Mouse (Mus musculus): ENCODE results near the gene Paip2b. TPM values are rescaled to one million over a fixed set of nuclear protein-coding genes. Genes with fewer than 3 reads are reported as not detected.
A peak's percentile ranks its signal among the peaks of the same experiment; 100 is the strongest.
"Not testable (repeated sequence)": the region's sequence is repeated elsewhere in the genome, so short reads cannot be mapped to it uniquely, and the experiment has no call there.

The Paip2b gene
- total RNA-seq, 2 experiments from 2014 or later: 47.7 to 61.7 TPM

DNA sequence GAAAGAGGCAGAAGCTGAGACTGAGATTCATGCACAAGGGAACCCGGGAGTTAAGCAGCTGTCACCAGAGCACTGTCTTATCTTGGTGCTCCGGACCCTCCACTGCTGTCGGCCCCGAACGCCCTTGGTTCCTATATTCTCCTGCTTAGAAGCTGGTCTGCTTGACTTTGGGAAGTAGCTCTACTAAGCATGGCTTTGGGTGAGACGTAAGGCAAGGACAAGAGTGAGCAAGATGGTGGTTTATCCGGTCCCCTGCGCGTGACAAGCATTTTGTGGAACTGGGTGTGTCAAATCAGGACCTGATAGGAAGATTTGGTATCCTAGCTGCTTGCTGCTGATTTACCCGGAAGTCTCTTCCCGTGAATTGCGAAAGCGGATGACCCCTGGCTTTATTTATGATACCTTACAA, 36.0 kb downstream of the Paip2b start:
- peak overlapping the region; percentile 97 for H3K27ac ChIP-seq
- DNase-seq (ENCODE audit: extremely low spot score in 1 of 2, low spot score in 2 of 2): peak in 1 of 2 experiments; percentile 29
- intact Hi-C loops (cut with DNase I): no loop called here
- no peak for TF ChIP-seq CTCF (IDR thresholded peaks at IDR 0.05)
- peak overlapping the region; percentile 91 for H3K4me3 ChIP-seq

DNA sequence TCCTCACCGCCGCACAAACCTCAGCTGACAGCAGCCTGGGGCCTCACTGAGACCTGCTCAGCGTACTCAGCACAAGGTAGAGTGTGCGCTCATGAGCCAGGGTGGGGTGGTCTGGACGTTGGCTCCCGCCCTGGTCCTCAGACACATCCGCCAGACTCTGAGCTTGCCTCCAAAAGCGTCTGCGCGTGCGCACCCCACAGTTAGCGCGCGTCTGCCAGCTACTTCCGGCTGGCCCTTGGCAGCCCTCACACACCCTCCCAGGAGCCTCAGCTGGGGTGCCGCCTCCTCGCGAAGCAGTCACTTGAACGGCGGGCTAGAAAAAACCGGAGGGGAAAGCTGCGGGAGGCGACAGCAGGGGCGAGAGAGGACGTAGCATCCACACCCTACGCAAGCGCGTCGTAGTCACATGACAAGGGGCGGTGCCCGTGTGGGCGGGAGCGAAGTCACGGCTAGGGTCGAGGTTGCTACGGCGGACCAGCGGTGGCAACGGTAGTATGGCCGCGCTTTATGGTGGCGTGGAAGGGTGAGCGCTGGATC, 36.7 kb downstream of the Paip2b start, which contains the start of gene Nagk:
Gene Nagk (plus strand): TSS at position 223 of the 537 bp plus-strand sequence.
- peak within 1 kb of the TSS; percentile 91 for H3K4me3 ChIP-seq
- H3K27ac ChIP-seq: peak within 1 kb of the TSS; percentile 97
- peak; percentile 90 to 91 for DNase-seq (ENCODE audit: extremely low spot score in 1 of 2, low spot score in 2 of 2)
- intact Hi-C loops (cut with DNase I): no loop called here
- TF ChIP-seq CTCF (IDR thresholded peaks at IDR 0.05): no peak

DNA sequence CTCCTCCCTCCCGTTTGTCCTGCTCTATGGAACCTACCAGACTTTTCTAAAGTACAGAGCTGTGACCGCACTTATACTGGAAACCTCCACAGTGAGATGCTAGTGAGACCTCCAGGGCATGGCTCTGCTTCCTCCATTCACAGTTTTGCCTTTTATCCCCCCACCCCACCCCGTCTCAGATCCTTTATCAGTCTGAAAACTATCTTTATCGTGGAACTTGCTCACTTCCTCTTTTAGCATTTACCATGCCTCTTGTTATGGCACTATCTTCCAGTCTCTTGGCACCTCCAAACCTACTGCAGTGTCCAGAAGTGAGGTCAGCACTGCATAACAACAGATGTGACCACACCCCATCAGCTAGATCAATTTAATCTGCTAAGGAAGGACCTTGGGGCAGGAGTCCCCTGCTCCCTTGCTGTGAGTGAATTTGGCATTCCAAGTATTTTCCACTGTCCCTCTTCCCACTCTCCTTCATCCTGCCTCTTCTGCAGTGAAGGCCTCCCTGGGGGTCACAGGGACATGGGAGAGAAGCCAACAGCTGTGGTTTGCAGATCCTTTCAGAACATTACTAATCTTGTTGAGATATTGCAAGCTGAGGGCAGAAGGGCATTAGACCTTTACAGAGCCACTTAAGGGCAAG, 40.2 kb downstream of the Paip2b start:
- H3K4me3 ChIP-seq: no peak overlapping the region
- H3K27ac ChIP-seq: no peak overlapping the region
- TF ChIP-seq CTCF (IDR thresholded peaks at IDR 0.05): no peak
- intact Hi-C loops (cut with DNase I): no loop called here
- DNase-seq (ENCODE audit: extremely low spot score in 1 of 2, low spot score in 2 of 2): no peak

DNA sequence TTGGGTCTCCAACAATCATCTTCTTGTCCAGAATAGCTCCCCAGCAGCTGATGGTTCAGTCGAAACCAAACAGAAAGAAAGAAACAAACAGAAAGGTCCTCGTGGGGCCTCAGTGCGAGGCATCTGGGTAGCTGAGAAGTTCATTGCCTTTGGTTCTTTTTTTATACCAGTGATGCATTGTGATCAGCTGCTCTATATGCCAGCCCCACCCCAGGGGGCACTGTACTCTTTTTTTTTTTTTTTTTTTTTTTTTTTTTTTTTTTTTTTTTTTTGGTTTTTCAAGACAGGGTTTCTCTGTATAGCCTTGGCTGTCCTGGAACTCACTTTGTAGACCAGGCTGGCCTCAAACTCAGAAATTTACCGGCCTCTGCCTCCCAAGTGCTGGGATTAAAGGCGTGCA, 41.0 kb downstream of the Paip2b start:
- H3K27ac ChIP-seq; DNase-seq (ENCODE audit: extremely low spot score in 1 of 2, low spot score in 2 of 2); intact Hi-C loops (cut with DNase I); H3K4me3 ChIP-seq: not testable (repeated sequence)

DNA sequence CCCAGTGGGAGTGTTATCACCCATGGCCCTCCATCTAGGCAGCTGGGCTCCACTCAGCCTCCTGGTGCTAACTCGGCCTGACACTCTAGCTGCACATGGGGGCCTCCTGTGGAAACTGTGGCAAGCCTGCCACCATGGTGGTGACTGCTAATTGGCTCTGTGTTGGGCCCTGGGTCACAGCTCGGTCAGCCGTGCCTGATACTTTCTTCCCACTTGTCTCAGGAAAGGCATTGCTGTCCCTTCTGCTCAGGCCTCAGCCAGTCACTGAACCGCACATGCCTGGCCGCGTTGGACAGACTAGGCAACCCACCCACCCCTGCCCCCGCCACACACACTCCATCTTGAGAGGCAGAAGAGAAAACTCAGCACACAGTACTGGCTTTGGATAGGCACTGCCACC, 43.0 kb downstream of the Paip2b start:
- no peak overlapping the region for H3K4me3 ChIP-seq
- DNase-seq (ENCODE audit: extremely low spot score in 1 of 2, low spot score in 2 of 2): no peak
- TF ChIP-seq CTCF (IDR thresholded peaks at IDR 0.05): no peak
- no peak overlapping the region for H3K27ac ChIP-seq
- intact Hi-C loops (cut with DNase I): no loop called here

DNA sequence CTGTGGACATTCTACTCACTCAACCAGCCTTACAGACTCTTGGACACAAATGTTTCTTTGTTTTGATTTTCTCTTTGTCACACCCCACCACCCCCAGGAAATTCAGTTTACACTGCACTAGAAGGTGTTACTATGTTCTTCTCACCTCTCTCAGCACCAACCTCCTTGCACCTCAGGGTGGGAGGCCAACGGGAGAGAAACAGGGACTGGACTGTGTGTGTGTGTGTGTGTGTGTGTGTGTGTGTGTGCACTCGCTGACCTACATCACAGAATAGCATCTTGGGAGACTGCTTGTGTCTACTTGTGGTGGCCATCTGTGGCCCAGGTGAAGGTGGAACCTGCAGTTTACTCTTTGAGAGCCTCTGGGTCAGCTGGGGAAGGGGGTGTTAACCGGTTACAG, 45.1 kb downstream of the Paip2b start:
- intact Hi-C loops (cut with DNase I): no loop called here
- Histone ChIP-seq H3K27ac (no peak overlapping the region), H3K4me3 (no peak overlapping the region)
- no peak for DNase-seq (ENCODE audit: extremely low spot score in 1 of 2, low spot score in 2 of 2)
- TF ChIP-seq CTCF (IDR thresholded peaks at IDR 0.05): no peak

DNA sequence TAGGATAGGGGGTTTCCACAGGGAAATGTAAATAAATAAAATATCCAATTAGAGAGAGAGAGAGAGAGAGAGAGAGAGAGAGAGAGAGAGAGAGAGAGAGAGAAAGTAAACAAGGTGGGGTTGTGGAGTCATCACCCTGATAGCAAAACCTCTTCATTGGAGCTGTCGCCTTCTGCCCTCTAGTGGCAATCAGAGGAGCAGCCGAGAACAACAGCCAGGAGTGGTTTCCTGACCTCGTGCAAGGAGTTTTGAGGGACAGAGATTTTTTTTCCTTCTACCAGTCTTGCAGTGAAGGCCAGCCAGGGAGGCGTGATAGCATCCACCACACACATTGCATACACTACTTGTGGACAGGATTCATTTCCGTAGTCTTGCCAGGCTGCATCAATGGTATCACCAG, 52.5 kb downstream of the Paip2b start:
- Histone ChIP-seq H3K4me3 (no peak overlapping the region), H3K27ac (no peak overlapping the region)
- intact Hi-C loops (cut with DNase I): loop anchor here (5.0 to 10.0 kb wide), 2 partner anchors 133 to 454 kb away; partner anchors contain the start of genes Mob1a and Mthfd2
- peak; percentile 73 for TF ChIP-seq CTCF (IDR thresholded peaks at IDR 0.05)
- DNase-seq (ENCODE audit: extremely low spot score in 1 of 2, low spot score in 2 of 2): no peak

DNA sequence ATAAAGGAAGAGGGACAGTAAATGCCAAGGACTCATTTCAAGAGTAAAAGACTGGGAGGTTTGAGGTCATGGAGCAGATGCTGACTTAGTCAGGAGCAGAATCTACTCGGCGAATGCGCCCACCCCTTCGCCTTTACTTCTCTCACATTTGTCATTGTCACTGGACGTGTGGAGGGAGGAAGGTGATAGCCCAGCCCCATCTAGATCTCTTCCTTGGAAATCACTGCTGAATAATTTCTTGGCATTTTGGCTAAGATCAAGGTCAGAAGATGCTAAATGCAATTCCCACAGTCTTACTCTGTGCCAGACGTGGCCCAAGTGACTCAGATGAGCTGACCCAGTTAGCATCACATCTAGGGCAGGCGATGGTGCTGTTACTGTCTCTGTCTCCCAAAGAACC, 53.2 kb downstream of the Paip2b start:
- no peak for TF ChIP-seq CTCF (IDR thresholded peaks at IDR 0.05)
- no peak for DNase-seq (ENCODE audit: extremely low spot score in 1 of 2, low spot score in 2 of 2)
- intact Hi-C loops (cut with DNase I): loop anchor here (5.0 to 10.0 kb wide), 2 partner anchors 134 to 454 kb away; partner anchors contain the start of genes Mob1a and Mthfd2
- H3K27ac ChIP-seq: no peak overlapping the region
- no peak overlapping the region for H3K4me3 ChIP-seq

DNA sequence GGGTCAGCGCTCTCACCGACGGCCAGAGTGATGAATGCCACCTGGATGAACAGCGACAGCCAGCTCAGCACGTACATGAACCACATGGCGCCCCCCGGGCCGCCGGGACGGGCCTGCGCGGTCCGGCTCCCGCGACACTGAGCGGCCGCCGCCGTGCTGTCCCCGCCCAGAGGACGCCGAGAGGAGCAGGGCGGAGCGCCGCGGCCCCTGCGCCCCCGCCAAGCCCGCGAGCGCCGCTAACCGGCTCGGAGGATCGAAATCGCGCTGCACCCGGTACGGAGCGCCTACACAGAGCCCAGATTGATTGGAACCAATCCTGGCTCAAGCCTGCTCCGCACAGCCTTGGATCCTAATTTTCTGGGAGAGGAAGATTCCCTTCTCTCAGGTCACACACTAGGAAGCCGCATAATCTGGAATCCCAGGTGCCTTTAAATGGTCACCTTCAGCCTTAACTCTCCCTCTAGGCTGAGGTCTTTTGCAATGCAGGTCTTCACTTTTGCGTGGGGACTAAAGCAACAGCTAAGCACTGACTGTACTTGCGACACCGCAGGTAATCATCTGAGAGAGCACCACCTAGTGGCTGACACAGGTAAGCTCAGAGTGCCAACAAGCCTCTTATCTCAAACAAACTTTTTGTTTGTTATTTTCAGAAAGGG, 55.8 kb downstream of the Paip2b start, which contains the start of gene Tex261:
Gene Tex261 (minus strand): TSS at position 176 of the 656 bp plus-strand sequence.
- Histone ChIP-seq H3K27ac (peak within 1 kb of the TSS; percentile 90), H3K4me3 (peak within 1 kb of the TSS; percentile 97)
- intact Hi-C loops (cut with DNase I): loop anchor here (5.0 to 10.0 kb wide), 2 partner anchors 137 to 451 kb away; partner anchors contain the start of genes Mob1a and Mthfd2
- TF ChIP-seq CTCF (IDR thresholded peaks at IDR 0.05): peak; percentile 70
- peak; percentile 92 for DNase-seq (ENCODE audit: extremely low spot score in 1 of 2, low spot score in 2 of 2)

DNA sequence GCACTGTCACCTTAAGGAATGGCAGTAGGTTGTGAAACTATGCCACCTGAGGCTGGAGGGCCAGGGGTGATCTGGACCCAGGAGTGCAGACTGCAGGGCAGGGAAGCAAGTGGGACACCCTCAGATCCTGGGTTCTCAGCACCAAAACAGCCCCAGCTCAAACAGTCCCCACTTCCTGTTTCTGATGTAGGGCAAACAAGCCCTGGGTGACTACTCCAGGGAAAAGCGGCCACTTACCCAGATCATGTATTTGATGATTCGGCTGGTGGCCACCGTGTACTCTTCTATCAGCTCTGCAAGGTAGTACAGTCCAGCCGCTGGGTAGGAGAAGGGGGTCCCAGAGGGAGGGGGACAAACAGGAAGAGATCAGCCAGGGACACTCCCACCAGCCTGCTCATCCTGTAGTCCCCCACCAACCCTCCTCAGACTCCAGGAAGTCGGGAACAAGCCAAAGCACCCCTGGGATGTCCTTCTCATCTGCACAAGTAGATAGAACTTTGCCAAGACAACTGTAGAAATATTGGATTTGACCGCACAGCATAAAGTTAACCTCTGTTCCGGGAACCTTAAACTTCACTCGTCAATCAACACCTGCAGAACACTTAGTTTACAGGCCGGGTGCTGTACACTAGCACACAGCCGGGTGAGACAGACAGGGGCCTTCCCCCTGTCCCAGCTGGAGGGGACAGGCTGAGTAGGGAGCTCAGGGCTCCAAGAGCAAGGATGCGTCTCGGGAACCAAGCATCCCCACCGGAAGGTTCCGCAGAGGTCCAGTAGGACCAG, 56.6 kb downstream of the Paip2b start:
- no peak for DNase-seq (ENCODE audit: extremely low spot score in 1 of 2, low spot score in 2 of 2)
- intact Hi-C loops (cut with DNase I): loop anchor here (5.0 to 10.0 kb wide), 2 partner anchors 137 to 450 kb away; partner anchors contain the start of genes Mob1a and Mthfd2
- peak overlapping the region; percentile 90 for H3K27ac ChIP-seq
- no peak for TF ChIP-seq CTCF (IDR thresholded peaks at IDR 0.05)
- peak overlapping the region; percentile 97 for H3K4me3 ChIP-seq

DNA sequence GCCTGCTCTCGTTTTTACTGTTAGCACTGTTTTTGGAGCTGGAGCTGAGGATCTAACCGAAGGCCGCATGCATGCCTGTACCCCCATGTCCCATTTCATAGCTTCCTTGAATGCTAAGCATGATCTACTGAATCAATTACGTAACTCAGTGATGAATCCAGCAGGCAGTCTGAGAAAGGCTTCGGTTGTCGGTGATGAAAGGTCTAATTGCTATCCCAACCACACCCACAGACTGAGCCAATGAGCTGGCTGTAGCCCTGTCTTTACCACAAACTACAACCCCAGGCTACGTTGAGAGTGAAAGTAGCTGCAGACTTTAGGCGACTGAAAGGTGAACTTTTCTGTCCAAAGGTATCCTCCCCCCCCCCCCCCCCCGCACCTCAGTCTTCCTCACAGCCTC, 57.4 kb downstream of the Paip2b start:
- Histone ChIP-seq H3K27ac (no peak overlapping the region), H3K4me3 (peak overlapping the region; percentile 30)
- no peak for DNase-seq (ENCODE audit: extremely low spot score in 1 of 2, low spot score in 2 of 2)
- intact Hi-C loops (cut with DNase I): loop anchor here (10.0 kb wide), 1 partner anchor 449 kb away; the partner anchor contains the start of genes Mob1a and Mthfd2
- no peak for TF ChIP-seq CTCF (IDR thresholded peaks at IDR 0.05)
